Mouse (Mus musculus) limb, embryonic 12.5 days (tissue): ENCODE data around the gene Rasal2. TPM values are rescaled to one million over a fixed set of nuclear protein-coding genes. Genes with fewer than 3 reads are reported as not detected.

Source experiments
- ATAC-seq: fragments of 200-750 bp; cut with Nextera tagmentation; 2 replicates; pipeline ENCODE4 v1.8.0; 2017; ENCODE audit warnings: low read depth, moderate TSS enrichment; ENCODE audit not compliant: insufficient number of reproducible peaks, insufficient read depth, low FRiP score, low TSS enrichment
- H3K27ac ChIP-seq: fragments of 300-500 bp; sonication (generic); 2 replicates; pipeline ENCODE4 v1.5.1; 2016; ENCODE audit warnings: mild to moderate bottlenecking, moderate library complexity
- H3K27me3 ChIP-seq: fragments of 300-500 bp; sonication (generic); 2 replicates; pipeline ENCODE4 v1.6.1; 2016; ENCODE audit warnings: mild to moderate bottlenecking, moderate library complexity
- H3K36me3 ChIP-seq: fragments of 300-500 bp; sonication (generic); 2 replicates; pipeline ENCODE4 v1.6.1; 2016; ENCODE audit warnings: mild to moderate bottlenecking, moderate library complexity
- H3K4me1 ChIP-seq: fragments of 300-500 bp; sonication (generic); replicated peaks from 2 replicates; pipeline ENCODE4 v1.6.1; 2016
- H3K4me2 ChIP-seq: fragments of 300-500 bp; sonication (generic); 2 replicates; pipeline ENCODE4 v1.6.1; 2016; ENCODE audit warnings: mild to moderate bottlenecking, moderate library complexity
- H3K4me3 ChIP-seq: fragments of 300-500 bp; sonication (generic); replicated peaks from 2 replicates; pipeline ENCODE4 v1.5.1; 2016; ENCODE audit warnings: mild to moderate bottlenecking
- H3K9ac ChIP-seq: fragments of 300-500 bp; sonication (generic); replicated peaks from 2 replicates; pipeline ENCODE4 v1.6.1; 2016; ENCODE audit warnings: mild to moderate bottlenecking, moderate library complexity
- H3K9me3 ChIP-seq: fragments of 300-500 bp; sonication (generic); 2 replicates; pipeline ENCODE4 v1.6.1; 2016; ENCODE audit warnings: mild to moderate bottlenecking, moderate library complexity
- WGBS: fragments of 180-500 bp; shearing (Covaris S2); methylation state at CpG from one replicate; pipeline ENCODE4 v1.1.7; 2016; 5-methylcytosine and 5-hydroxymethylcytosine counted together
- polyA plus RNA-seq: library from polyadenylated mRNA; unstranded; fragments of >200 nt; fragmentation: Nextera tagmentation; extraction: Ambion mirVana; gene quantifications from 2 replicates; pipeline ENCODE4 v1.2.1, GENCODE M21; 2016

Rasal2 gene
- polyA plus RNA-seq, 1 experiment from 2014 or later: 11.6 TPM

- H3K27me3 ChIP-seq: no peaks in the 10 kb centered on the region
- no peaks in the 10 kb centered on the region for H3K36me3 ChIP-seq
- WGBS: 90% methylated on average over 2 of the region's 2 CpGs
- H3K4me2 ChIP-seq: no peak overlapping the region
- H3K4me3 ChIP-seq: no peak overlapping the region
- H3K27ac ChIP-seq: no peak overlapping the region
- no peaks in the 10 kb centered on the region for H3K4me1 ChIP-seq
- no peak for ATAC-seq
- H3K9ac ChIP-seq: no peak overlapping the region
- no peaks in the 10 kb centered on the region for H3K9me3 ChIP-seq
Measured at GRCm38 (mm10) chr1:157128219-157128618, 284.2 kb downstream of the Rasal2 start.

- no peak for ATAC-seq
- WGBS: 82% methylated on average over 3 of the region's 3 CpGs
Measured at GRCm38 (mm10) chr1:157123836-157124235, 288.6 kb downstream of the Rasal2 start.

GRCm38 (mm10) chr1:157119168-157119567 is 293.2 kb downstream of the Rasal2 start:
- no peak for ATAC-seq
- H3K36me3 ChIP-seq: no peaks in the 10 kb centered on the region
- WGBS: 87% methylated on average over 6 of the region's 6 CpGs
- no peaks in the 10 kb centered on the region for H3K4me1 ChIP-seq
- H3K27me3 ChIP-seq: no peaks in the 10 kb centered on the region
- H3K4me3 ChIP-seq: no peak overlapping the region
- no peak overlapping the region for H3K27ac ChIP-seq
- H3K4me2 ChIP-seq: no peak overlapping the region
- no peak overlapping the region for H3K9ac ChIP-seq
- H3K9me3 ChIP-seq: no peaks in the 10 kb centered on the region

More at GRCm38 (mm10) chr1:157123836-157124235, 288.6 kb downstream of the Rasal2 start:
- Histone ChIP-seq H3K4me3 (no peak overlapping the region), H3K27ac (no peak overlapping the region), H3K4me1 (no peaks in the 10 kb centered on the region), H3K9me3 (no peaks in the 10 kb centered on the region), H3K4me2 (no peak overlapping the region), H3K36me3 (no peaks in the 10 kb centered on the region), H3K9ac (no peak overlapping the region), H3K27me3 (no peaks in the 10 kb centered on the region)

GRCm38 (mm10) chr1:157117440-157117839 is 295.0 kb downstream of the Rasal2 start:
- 92% methylated on average over 3 of the region's 3 CpGs for WGBS
- Histone ChIP-seq H3K27ac (no peak overlapping the region), H3K4me2 (no peak overlapping the region), H3K4me3 (no peak overlapping the region), H3K9me3 (no peaks in the 10 kb centered on the region), H3K4me1 (no peaks in the 10 kb centered on the region), H3K27me3 (no peaks in the 10 kb centered on the region), H3K36me3 (no peaks in the 10 kb centered on the region), H3K9ac (no peak overlapping the region)
- ATAC-seq: no peak

GRCm38 (mm10) chr1:157114492-157114891 is 297.9 kb downstream of the Rasal2 start:
- Histone ChIP-seq H3K4me2 (no peak overlapping the region), H3K9me3 (no peaks in the 10 kb centered on the region), H3K36me3 (no peaks in the 10 kb centered on the region), H3K27ac (no peak overlapping the region), H3K4me3 (no peak overlapping the region), H3K9ac (no peak overlapping the region), H3K4me1 (0 out of 2 replicates have a peak, but pooled peaks cover 2% of the 10 kb centered on the region), H3K27me3 (no peaks in the 10 kb centered on the region)
- ATAC-seq: no peak
- WGBS: 73% methylated on average over 2 of the region's 2 CpGs

GRCm38 (mm10) chr1:157110287-157110835 is 302.0 kb downstream of the Rasal2 start:
- H3K4me1 ChIP-seq: 0 out of 2 replicates have a peak, but pooled peaks cover 2% of the 10 kb centered on the region
- no peak overlapping the region for H3K4me2 ChIP-seq
- no peaks in the 10 kb centered on the region for H3K27me3 ChIP-seq
- H3K36me3 ChIP-seq: no peaks in the 10 kb centered on the region
- 79% methylated on average over 6 of the region's 6 CpGs for WGBS
- ATAC-seq: no peak
- 0 out of 2 replicates have a peak, but pooled peaks cover 1% of the 10 kb centered on the region for H3K9me3 ChIP-seq
- no peak overlapping the region for H3K4me3 ChIP-seq
- H3K27ac ChIP-seq: no peak overlapping the region
- no peak overlapping the region for H3K9ac ChIP-seq

- Histone ChIP-seq H3K27me3 (no peaks in the 10 kb centered on the region), H3K9me3 (0 out of 2 replicates have a peak, but pooled peaks cover 5% of the 10 kb centered on the region), H3K27ac (no peak within 1 kb of the TSS), H3K9ac (no peak within 1 kb of the TSS), H3K4me1 (0 out of 2 replicates have a peak, but pooled peaks cover 2% of the 10 kb centered on the region), H3K4me3 (no peak within 1 kb of the TSS), H3K36me3 (no peaks in the 10 kb centered on the region), H3K4me2 (no peak within 1 kb of the TSS)
- no peak for ATAC-seq
- 73% methylated on average over 4 of the region's 4 CpGs for WGBS
Measured at GRCm38 (mm10) chr1:157108580-157108979, 303.8 kb downstream of the Rasal2 start, which contains the start of gene Tex35. Tex35 (minus strand) TSS chr1:157108680.

GRCm38 (mm10) chr1:157101122-157101865 is 311.1 kb downstream of the Rasal2 start:
- ATAC-seq: peak; percentile 32; the same call in 1 of the 2 replicates
- no peak overlapping the region for H3K27ac ChIP-seq
- peak overlapping the region; percentile 26 for H3K4me3 ChIP-seq
- no peaks in the 10 kb centered on the region for H3K36me3 ChIP-seq
- peaks cover 8% of the 10 kb centered on the region for H3K4me1 ChIP-seq
- no peaks in the 10 kb centered on the region for H3K27me3 ChIP-seq
- H3K9ac ChIP-seq: peak overlapping the region; percentile 47
- H3K4me2 ChIP-seq: peak overlapping the region; percentile 55
- WGBS: 19% methylated on average over 19 of the region's 19 CpGs
- 0 out of 2 replicates have a peak, but pooled peaks cover 5% of the 10 kb centered on the region for H3K9me3 ChIP-seq

GRCm38 (mm10) chr1:157095534-157095933 is 316.9 kb downstream of the Rasal2 start:
- Histone ChIP-seq H3K4me3 (no peak overlapping the region), H3K9me3 (no peaks in the 10 kb centered on the region), H3K9ac (no peak overlapping the region), H3K36me3 (no peaks in the 10 kb centered on the region), H3K27ac (no peak overlapping the region), H3K27me3 (no peaks in the 10 kb centered on the region), H3K4me2 (no peak overlapping the region), H3K4me1 (no peaks in the 10 kb centered on the region)
- no peak for ATAC-seq
- WGBS: 86% methylated on average over 4 of the region's 4 CpGs

- H3K4me2 ChIP-seq: no peak overlapping the region
- no peak overlapping the region for H3K4me3 ChIP-seq
- no peaks in the 10 kb centered on the region for H3K36me3 ChIP-seq
- H3K27me3 ChIP-seq: no peaks in the 10 kb centered on the region
- WGBS: 90% methylated on average over 1 of the region's 1 CpGs
- no peaks in the 10 kb centered on the region for H3K9me3 ChIP-seq
- no peak for ATAC-seq
- no peak overlapping the region for H3K27ac ChIP-seq
- no peak overlapping the region for H3K9ac ChIP-seq
- no peaks in the 10 kb centered on the region for H3K4me1 ChIP-seq
Measured at GRCm38 (mm10) chr1:157092622-157093021, 319.8 kb downstream of the Rasal2 start.

GRCm38 (mm10) chr1:157092140-157092539 is 320.3 kb downstream of the Rasal2 start:
- Histone ChIP-seq H3K4me3 (no peak overlapping the region), H3K9ac (no peak overlapping the region), H3K27me3 (no peaks in the 10 kb centered on the region), H3K4me2 (no peak overlapping the region), H3K9me3 (no peaks in the 10 kb centered on the region), H3K27ac (no peak overlapping the region), H3K4me1 (no peaks in the 10 kb centered on the region), H3K36me3 (no peaks in the 10 kb centered on the region)
- ATAC-seq: no peak; the same call in 1 of the 2 replicates
- WGBS: 56% methylated on average over 4 of the region's 4 CpGs
